Mouse (Mus musculus) T-helper 2 cell (primary cell): ENCODE measurements around the gene Zmynd12.

ENCODE experiments used
- in situ Hi-C: fragments of 300-600 bp; cut with MboI, MseI; formaldehyde crosslinking; loops from one replicate; pipeline ENCODE4 v1.15.1; 2025; ENCODE audit warnings: high pct_unique_total_duplicates

Gene Zmynd12

GRCm38 (mm10) chr4:119422294-119422964, at the start of gene Zmynd12, which contains the start of gene Ppcs:
Gene Zmynd12, plus strand, starts transcription at chr4:119422814.
Gene Ppcs, minus strand, starts transcription at chr4:119422420.
- in situ Hi-C loops = no loop called here

- in situ Hi-C loops = no loop called here
Measured at GRCm38 (mm10) chr4:119381471-119382190, 41.0 kb upstream of the Zmynd12 start.

- in situ Hi-C loops = loop anchor here (5.0 kb wide), 1 partner anchor 47 kb away; no protein-coding TSS in a partner anchor
Measured at GRCm38 (mm10) chr4:119389184-119389583, 33.4 kb upstream of the Zmynd12 start.

- in situ Hi-C loops = no loop called here
Measured at GRCm38 (mm10) chr4:119390369-119390768, 32.2 kb upstream of the Zmynd12 start.

GRCm38 (mm10) chr4:119398751-119399150, 23.9 kb upstream of the Zmynd12 start:
- in situ Hi-C loops = loop anchor here (5.0 kb wide), 1 partner anchor 104 kb away; no protein-coding TSS in a partner anchor

GRCm38 (mm10) chr4:119400896-119401295, 21.7 kb upstream of the Zmynd12 start:
- in situ Hi-C loops = no loop called here

- in situ Hi-C loops = no loop called here
Measured at GRCm38 (mm10) chr4:119403431-119403830, 19.2 kb upstream of the Zmynd12 start.

- in situ Hi-C loops = no loop called here
Measured at GRCm38 (mm10) chr4:119411877-119412650, 10.6 kb upstream of the Zmynd12 start.

GRCm38 (mm10) chr4:119412791-119413190, 9.8 kb upstream of the Zmynd12 start:
- in situ Hi-C loops = no loop called here

GRCm38 (mm10) chr4:119415072-119415753, 7.4 kb upstream of the Zmynd12 start, which contains the start of gene Ccdc30:
Gene Ccdc30, minus strand, starts transcription at chr4:119415521.
- in situ Hi-C loops = loop anchor here (5.0 kb wide), 1 partner anchor 308 kb away; the partner anchor contains the start of gene Slc2a1

GRCm38 (mm10) chr4:119417270-119417669, 5.3 kb upstream of the Zmynd12 start:
- in situ Hi-C loops = loop anchor here (5.0 kb wide), 1 partner anchor 310 kb away; the partner anchor contains the start of gene Slc2a1

GRCm38 (mm10) chr4:119417894-119418293, 4.7 kb upstream of the Zmynd12 start:
- in situ Hi-C loops = loop anchor here (5.0 kb wide), 1 partner anchor 311 kb away; the partner anchor contains the start of gene Slc2a1

GRCm38 (mm10) chr4:119421191-119421590, 1.4 kb upstream of the Zmynd12 start:
- in situ Hi-C loops = no loop called here

- in situ Hi-C loops = no loop called here
Measured at GRCm38 (mm10) chr4:119421921-119422293, 707 bp upstream of the Zmynd12 start.

- in situ Hi-C loops = no loop called here
Measured at GRCm38 (mm10) chr4:119425077-119425476, 2.5 kb downstream of the Zmynd12 start.

GRCm38 (mm10) chr4:119425601-119426000, 3.0 kb downstream of the Zmynd12 start:
- in situ Hi-C loops = no loop called here

- in situ Hi-C loops = no loop called here
Measured at GRCm38 (mm10) chr4:119427680-119428079, 5.1 kb downstream of the Zmynd12 start.

GRCm38 (mm10) chr4:119430678-119431077, 8.1 kb downstream of the Zmynd12 start:
- in situ Hi-C loops = no loop called here

GRCm38 (mm10) chr4:119437936-119438335, 15.3 kb downstream of the Zmynd12 start:
- in situ Hi-C loops = no loop called here

GRCm38 (mm10) chr4:119441836-119442235, 19.2 kb downstream of the Zmynd12 start:
- in situ Hi-C loops = no loop called here

- in situ Hi-C loops = no loop called here
Measured at GRCm38 (mm10) chr4:119442539-119442938, 19.9 kb downstream of the Zmynd12 start.
